Mouse (Mus musculus): ENCODE measurements around the gene Fam181a.

Fam181a gene

DNA sequence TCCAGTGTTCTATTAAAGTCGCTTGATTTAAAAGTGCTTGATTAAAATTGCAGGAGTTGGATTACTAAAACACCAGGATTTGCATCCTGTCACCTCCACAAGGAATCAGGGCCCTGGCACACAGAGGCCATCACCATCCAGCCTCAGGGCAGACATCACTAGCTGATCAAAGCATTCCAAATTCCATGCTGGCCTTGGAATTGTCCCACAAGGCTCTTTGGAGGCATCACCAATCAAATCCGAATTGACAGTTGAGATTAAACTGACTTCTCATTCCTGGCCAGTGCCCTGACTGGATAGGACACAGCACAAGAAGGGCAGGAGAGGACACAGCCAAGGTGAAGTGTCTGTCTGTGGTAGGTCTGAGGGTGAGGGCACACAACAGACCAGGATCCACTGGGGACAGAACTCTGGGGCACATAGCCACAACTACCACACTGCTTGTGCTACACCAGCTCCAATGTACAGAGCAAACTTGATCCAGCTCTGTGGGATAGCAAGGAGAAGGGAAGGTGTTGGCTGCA, at the start of gene Fam181a:
TSS of gene Fam181a (plus strand) at position 232 of the 524 bp plus-strand sequence.
- no peak for DNase-seq (ENCODE audit: low spot score)

DNA sequence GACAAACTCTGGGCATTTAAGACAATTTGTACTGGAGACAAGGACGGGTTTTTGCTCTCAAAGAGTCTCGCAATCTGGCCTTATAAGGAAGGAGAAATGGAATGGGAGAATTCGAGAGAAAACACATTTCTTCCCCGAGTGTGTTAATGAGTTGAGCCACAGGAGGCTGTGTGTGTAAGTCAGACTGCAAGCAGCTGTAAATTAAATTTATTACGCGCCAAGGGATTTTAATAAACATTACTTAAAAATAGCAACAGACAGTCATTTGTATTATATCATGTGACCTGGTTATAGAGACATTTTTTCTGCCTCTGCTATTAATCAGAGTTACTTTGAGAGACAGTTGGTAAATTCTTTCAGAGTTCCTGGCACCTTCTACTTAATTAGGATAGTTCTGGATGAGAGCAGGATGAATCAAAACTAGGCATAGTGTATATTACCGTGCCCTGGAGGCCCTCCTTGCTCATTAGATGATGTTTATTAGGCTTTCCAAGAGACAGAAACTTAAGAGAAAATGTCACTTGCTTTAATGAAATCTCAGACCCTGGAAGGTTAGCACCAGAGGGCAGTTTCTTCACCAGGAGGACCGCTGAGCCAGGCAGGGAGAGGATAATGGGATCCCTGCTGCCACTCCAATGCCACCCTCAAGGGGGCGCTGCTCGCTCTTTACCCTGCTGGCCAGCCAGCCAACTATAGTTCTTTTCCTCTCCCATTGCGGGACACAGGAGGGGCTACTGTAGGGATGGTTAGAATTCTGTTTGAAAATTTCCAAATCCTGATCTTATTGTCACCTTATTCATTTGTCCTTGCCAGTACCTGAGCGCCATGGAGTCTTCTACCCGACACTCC, 48.5 kb upstream of the Fam181a start:
- DNase-seq (ENCODE audit: low spot score): no peak

DNA sequence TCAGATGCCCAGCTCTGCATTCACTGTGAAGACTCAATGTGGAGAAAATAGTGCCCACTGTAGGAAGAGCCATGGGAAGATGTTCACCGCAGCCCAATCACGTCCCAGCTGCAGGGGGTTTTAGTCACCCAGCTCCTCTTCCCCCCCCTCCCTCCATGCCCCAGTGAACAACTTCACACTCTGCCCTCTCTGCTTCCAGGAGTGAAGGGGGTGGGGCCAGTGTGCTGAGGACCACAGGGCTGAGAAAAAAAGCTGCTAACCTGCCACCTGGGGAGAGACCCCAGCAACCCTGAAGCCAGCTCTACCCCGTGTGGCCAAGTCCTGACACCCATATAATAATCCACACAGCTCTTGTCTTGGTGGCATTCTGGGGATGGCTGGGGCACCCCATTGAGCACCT, 44.2 kb upstream of the Fam181a start:
- DNase-seq (ENCODE audit: low spot score): no peak

DNA sequence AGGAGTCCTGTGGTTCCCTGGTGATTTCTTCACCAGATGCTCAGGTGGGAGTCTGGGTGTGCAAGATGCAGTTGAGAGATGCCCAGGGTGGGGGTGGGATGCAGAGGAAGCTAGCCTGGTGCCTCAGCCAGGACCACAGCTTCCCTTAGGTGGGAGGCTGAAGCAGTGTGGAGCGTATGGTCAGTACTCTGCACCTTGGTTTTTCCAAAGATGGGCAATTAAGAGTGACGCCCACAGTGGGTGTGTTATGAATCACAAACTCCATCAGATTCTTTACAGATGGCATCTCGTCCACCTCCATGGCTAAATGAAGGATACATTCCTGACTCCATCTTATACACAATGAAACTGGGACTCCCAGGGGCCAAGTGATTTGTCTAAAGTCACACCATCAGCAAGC, 38.6 kb upstream of the Fam181a start:
- no peak for DNase-seq (ENCODE audit: low spot score)

DNA sequence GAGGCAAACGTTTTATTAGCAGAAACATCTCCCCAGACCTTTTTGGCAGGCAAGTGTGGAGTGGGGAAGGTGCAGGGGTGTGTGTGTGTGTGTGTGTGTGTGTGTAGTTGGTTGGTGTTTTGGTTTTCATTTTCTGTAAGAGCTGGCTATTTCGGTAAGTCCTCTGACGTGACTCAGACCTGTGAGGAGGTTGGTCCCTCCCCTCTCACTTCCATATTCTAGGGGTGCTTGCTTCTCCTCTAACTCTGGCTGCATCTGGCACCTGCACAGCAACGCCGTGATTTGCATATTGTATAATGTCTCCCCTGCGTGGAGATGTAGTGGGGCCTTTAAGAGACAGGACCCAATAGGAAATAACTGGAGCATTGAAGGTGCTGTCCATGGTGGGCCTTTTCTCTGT, 37.7 kb upstream of the Fam181a start:
- DNase-seq (ENCODE audit: low spot score): no peak

DNA sequence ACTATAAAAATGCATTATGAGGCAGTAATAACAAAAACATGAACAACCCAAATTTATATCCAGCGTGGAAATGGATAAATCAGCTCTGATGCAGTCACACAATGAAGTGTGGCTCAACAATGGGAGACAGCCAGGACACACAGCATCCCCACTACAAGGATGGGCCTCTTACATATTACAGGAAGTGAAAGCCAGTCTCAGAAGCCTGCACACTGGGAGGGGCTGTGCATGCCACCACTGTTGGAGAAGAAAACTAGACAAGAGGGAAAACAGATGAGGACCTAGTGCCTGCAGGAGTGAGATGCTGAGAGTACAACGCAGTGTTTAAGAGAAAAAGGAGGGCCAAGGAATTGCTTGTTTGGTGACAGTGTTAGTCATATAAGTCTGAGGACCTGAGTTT, 37.0 kb upstream of the Fam181a start:
- no peak for DNase-seq (ENCODE audit: low spot score)

DNA sequence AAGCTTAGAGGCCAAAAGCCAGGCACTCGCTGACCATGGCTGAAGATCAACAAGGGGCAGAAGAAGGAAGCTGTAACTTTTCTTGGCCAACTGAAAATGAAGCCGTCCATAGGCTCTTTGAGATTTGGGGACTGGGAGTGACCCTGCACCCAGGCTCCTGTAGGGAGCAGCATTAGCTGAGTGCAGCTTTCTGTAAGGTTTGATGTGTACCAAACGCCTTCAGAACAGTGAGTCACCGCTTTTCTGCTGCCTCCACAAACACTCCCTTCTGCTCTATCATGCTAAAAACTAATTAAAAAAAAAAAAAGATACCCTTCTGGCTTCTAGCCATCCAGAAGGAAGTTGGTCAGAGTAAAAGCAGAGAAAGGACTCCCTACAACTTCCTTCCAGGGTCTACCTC, 34.4 kb upstream of the Fam181a start:
- no peak for DNase-seq (ENCODE audit: low spot score)

DNA sequence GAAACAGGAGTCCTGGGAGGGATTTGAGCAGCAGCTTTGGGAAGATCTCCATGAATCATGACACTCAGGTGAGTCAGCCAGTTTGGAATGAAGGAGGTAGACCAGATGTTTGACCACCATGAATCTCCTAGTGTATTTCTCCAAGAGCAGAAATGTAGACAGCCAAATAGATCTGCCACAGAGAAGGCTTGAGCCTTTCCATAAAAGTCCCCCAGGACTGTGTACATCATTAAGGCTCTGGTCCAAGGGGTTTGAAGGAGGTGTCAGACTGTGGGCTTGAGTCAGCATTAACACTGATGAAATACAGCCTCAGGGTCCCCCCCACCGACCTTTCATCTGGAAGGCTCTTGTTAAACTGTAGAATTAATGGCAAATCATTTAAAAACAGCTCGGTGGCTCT, 29.3 kb upstream of the Fam181a start:
- DNase-seq (ENCODE audit: low spot score): no peak

DNA sequence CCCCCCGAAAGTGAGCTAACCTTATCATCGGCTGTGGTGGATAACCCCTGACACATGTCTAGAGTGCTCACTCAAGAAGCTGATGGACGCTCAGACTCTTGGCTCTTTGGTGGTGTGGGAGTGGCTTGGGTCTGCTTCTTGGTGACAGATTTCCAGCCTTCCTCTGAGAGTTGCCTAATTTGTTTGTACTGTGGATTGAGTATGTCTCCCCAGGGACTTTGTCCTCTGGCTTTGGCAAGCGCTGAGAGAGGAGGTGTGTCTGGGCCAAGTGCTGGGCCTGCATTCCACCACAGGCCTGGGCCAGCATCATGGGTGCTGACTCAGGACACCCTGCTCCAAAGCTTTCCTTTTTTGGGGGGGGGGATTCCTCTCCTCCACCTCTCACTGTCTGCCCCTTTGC, 28.9 kb upstream of the Fam181a start:
- DNase-seq (ENCODE audit: low spot score): peak; percentile 79

DNA sequence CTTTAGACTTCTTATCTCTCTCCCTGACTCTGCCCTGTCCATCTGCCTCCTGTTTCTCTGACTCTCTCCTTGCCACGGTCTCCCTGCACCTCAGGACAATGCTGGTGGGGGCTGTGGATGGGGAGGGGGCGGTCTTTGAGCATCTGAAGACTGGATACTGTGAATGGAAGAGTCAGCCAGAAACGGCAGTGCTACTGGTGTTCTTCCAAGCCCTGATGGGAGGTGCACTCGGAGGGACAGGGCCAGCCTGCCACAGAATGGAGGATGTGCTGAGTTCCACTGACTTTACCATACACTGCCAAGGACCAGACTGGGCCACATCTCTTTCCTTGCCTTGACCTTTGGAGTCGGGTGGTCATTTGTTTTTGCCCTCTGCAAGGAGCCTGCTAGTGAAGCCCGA, 27.8 kb upstream of the Fam181a start:
- no peak for DNase-seq (ENCODE audit: low spot score)

DNA sequence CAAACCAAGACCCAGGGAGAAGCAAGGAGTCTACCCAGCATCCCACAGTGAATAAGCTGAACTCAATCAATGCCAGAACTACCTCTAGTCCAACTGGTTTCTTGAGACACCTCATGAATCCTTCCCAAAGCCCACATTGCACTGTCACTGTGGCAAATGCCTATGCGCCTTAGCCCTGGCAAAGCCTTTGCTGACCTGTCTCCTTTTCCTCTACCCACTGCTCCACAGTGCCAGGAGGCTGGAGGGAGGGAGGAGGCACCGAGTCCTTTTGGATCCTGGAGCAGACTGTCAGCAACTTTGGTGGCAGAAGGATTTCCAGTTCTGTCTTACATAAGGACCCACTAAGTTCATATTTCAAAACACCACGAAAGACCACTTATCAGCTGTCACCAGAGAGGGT, 27.4 kb upstream of the Fam181a start:
- DNase-seq (ENCODE audit: low spot score): no peak

DNA sequence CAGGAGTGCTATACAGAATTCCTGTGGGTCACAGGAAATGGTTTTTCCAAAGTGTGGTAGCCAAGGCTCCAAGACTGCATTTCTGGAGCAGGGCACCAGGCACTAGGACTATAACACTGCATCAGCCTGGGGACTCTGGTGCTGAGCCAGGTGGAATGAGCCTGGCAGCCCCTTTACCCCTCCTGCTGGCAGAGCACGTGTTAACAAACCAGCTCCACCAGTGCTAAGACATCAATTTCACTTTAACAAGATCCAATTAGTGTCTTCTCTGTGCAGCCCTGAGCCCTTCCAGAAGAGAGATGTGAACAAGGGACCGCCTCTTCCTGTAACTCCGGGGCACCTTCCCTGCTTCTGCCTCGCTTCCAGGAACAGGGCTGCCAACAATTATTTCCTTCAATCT, 23.5 kb upstream of the Fam181a start:
- no peak for DNase-seq (ENCODE audit: low spot score)

DNA sequence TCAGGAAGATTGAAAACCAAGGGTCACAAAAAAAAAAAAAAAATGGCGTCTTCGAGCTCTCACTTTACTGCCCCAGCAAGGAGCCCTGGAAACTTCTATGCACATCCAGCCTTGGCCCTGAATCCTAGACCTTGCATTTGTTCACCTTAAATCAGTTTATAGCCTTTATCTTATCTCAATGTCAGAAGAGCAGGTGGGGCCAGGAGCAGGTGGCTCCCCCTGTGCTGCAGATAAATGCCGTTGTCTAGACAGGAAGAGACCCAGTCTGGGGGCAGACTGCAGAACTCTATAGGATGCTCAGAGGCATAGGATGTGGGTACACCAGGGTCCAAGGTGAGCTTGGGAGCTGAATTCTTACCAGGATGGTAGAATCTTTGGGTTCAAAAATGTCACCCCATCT, 18.4 kb upstream of the Fam181a start:
- no peak for DNase-seq (ENCODE audit: low spot score)

DNA sequence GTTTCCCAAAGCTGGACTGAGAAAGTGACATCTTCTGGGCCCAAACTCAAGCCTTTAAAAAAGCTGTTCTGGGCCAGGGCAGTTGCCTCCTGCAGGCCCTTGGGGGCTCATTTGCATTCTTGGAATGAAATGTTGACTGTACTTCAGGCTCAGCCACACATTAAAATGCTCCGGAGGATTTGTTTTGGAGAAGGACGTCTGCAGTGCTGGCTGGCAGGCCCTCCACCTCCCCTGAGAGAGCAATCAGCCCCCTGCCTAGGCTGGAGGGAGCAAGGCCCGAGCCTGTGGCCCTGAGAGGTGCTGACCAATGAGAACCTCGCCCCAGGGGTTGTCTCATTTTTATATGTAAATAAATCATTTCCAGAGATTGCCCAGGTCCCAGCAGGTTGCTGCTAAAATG, 14.5 kb upstream of the Fam181a start:
- no peak for DNase-seq (ENCODE audit: low spot score)

DNA sequence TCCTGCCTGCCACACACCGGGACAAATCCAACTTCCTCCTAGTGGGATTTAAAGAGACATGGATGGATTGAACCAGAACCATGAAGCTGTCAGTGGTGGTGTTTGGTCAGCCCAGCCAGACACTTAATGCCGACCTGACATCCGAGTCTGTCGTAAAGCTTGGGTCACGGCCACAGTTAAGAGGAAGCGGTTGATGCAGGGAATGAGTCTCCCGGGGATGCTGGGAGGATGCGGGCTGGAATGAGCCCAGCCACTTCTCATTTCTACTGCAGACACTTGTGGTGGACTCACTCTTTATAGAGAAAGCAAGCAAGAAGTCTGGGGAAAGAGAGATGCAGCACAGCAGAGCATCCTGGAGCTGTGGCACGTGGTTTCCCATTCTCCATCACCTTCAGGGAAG, 10.3 kb upstream of the Fam181a start:
- DNase-seq (ENCODE audit: low spot score): no peak

DNA sequence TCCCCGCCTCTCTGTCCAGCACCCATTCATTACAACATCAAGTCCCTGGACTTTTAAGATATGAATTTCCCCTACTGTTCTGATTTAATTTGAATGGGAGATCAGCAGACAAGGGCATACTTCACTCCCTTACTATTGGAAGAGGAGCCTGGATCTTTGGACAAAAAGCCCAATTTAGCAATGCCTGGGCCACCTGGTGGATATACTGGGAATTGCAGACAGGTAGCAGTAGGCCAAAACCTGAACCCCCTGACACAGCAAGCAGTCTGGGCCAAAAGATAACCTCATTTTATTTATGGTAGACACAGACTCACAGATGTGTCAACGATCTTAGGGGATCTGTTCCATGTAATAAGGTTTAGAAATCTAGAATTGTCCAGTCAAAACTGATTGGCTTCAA, 9.1 kb upstream of the Fam181a start:
- DNase-seq (ENCODE audit: low spot score): no peak

DNA sequence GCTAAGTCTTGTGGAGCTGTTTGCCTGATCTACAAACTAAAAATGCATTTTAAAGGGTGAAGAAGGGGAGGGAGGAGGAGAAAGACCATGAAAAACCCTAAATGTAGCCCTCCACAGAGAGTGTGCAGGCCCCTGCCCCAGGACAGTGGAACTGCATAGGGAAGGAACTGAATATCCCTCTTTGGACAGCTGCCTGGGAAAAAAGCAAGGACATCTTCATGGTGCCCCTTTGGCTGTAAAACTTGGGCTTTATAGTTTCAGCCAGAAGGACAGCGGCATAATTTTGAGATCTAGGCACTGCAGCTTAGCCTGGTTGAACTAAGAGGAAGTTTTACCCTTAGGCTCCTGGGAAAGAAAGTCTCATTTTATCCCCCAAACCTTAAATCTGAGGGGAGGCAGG, 7.8 kb upstream of the Fam181a start:
- no peak for DNase-seq (ENCODE audit: low spot score)

DNA sequence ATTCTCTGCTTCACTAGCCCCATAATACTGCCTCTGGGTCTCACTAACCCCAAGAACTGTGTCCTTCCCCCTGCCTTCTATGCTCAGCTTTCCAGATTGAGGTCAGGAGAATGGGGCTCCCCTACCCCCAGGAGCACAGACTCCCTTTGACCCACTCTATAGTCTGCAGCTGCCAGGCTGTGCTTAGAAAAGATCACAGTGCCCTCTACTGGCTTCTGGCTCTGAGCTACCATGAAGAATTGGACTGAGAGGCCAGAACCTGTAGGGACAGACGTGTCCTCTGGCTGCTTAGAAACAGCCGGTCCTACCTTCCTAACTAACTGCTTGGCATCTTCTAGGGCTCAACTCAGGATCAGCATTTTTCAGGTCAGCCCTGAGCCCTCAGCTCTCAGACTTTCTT, 4.6 kb upstream of the Fam181a start:
- DNase-seq (ENCODE audit: low spot score): no peak

DNA sequence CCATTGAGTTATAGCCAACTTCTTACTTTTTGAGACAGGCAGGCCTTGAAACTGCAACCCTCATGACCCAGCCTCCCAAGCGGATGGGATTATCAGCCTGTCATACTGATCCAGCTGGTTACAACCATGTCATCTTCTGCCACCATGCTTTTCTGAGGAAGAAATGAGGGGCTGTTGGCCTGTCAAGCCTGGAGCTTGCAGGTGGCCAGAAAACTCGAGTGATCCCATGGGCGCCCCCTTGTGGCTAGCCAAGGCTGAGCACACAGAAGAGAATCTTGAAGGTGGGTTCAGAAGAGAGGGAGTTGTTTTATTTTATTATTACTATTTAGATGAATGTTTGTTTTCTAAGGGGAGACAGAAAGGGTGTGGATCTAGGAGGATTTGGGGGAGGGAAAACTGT, 4.1 kb upstream of the Fam181a start:
- DNase-seq (ENCODE audit: low spot score): no peak

DNA sequence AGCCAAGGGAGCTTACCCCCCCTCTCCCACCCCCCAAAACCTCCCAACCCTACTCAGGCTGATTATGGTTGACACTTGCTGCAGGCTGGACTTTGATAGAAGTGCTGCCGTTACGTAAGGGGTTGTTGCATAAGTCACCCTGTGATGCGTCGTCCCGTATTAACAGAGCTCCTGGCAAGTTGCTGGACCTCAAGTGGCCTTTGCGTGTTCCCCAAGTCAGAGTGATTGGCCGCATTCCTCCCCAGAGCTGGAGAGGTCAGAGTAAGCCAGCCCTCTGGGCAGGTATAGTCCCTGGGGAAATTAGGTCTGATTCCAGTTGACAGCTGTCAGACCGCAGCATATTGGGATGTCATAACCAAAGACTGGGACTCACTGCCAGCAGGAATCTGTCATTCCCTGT, 1.1 kb downstream of the Fam181a start:
- peak; percentile 73 for DNase-seq (ENCODE audit: low spot score)

DNA sequence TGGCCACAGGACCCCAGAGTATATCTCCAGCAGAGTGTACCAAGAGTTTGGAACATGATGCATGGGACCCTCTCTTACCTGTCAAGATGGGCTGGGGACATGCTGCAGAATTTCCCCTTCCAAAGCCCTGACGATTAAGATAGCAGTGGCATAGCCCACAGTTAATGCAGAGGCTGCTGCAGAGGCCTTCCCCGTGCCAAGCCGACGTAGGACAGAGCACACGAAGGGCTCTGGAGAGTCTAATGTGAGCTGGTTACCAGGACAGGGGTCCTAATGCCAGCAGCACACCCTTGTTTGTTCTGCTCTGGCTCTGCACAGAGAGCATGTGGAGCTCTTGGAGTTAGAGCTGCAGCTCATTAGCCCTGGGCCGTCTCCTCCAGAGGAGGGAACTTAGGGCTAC, 2.5 kb downstream of the Fam181a start:
- no peak for DNase-seq (ENCODE audit: low spot score)

DNA sequence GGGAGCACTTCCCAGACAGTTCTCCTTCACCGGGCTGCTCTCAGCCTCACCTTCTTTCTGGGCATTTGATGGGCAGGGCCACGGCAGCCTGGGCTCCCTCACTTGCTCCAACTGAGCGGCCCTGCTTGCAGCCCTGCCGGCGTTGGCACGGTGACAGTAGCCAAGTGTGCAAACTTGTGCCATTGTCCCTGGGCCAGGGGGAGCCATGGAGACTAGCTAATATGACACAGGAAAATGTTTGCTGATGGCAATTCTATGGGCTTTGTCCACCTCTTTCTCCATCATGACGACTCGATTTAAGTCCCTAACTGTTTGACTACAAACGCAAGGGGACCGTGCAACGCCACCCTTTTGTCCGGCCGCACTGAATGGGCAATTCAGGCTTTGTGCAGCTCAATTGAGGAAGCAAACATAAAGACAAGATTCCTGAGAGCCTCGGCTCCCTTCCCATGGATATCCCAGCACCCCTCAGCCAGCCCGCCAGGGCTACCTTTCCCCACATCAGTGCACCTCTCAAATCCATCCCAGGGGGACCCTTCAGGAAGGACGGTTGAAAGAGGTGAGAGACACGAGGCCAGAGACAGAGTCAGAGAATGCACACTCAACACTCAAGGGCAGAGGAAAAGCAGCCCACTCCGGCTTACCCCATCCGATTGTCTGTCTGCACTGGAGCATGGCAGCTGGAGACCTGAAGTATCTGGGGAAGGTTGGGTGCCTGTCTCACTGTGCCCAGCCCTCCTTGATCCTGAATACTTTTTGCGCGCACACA, 3.3 kb downstream of the Fam181a start:
- DNase-seq (ENCODE audit: low spot score): no peak

DNA sequence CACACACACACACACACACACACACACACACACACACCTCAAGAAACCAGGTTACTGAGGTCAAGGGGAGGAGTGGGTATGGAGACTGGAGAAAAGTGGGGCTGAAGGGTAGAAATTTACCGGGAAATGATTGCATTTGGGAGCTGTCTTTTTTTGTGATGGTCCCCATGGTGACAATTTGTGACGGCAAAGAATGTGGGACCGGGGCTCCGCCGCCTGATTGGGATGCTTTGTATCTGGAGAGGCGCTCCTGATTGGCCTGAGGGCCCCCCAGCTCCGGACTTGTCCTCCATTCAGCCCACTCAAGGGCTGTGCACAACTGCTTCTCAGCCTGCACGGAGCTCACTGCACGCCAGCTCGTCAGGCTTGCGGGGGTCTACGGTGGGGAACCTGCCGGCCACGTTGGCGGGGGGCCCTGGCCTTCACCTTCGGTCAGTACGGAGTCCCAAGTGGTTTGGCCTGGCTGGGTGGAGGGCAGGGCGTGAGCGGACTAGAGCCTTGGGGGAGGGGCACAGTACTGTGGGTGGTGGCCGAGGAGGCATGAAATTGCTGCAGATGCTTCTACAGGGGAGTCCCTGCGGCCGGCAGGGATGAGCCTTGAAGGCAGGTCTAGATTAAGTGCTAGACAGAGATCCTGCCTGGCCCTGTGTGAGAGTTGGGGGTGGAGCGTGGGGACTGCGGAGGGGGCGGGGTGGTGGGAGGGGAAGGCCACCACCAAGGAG, 4.0 kb downstream of the Fam181a start:
- no peak for DNase-seq (ENCODE audit: low spot score)
